Mouse (Mus musculus) mouse trophoblast stem cell (cell line): ENCODE measurements around the gene Olfr1048.
"Not testable (repeated sequence)": the region's sequence is repeated elsewhere in the genome, so short reads cannot be mapped to it uniquely, and the experiment has no call there.

Experiments
- in situ Hi-C, 2 experiments: fragments of 300-500 bp; cut with MseI, MboI; formaldehyde crosslinking; loops; 2 replicates in 1 of 2; 3 replicates in 1 of 2; pipeline ENCODE4 v1.15.1; 2025

Gene Olfr1048

GRCm38 (mm10) chr2:86240189-86240588, at the start of gene Olfr1048:
TSS of gene Olfr1048 (minus strand) at chr2:86240289.
- in situ Hi-C loops = no loop called here

- in situ Hi-C loops = not testable (repeated sequence)
Measured at GRCm38 (mm10) chr2:86278988-86279387, 38.9 kb upstream of the Olfr1048 start, which contains the start of gene Olfr1051. TSS of gene Olfr1051 (minus strand) at chr2:86279088.

- in situ Hi-C loops = not testable (repeated sequence)
Measured at GRCm38 (mm10) chr2:86258228-86258627, 18.1 kb upstream of the Olfr1048 start, which contains the start of gene Olfr1049. TSS of gene Olfr1049 (minus strand) at chr2:86258328.

- in situ Hi-C loops = no loop called here
Measured at GRCm38 (mm10) chr2:86231301-86231700, 8.8 kb downstream of the Olfr1048 start, which contains the start of gene Olfr1047. TSS of gene Olfr1047 (minus strand) at chr2:86231401.

- in situ Hi-C loops = no loop called here
Measured at GRCm38 (mm10) chr2:86219214-86219613, 20.9 kb downstream of the Olfr1048 start, which contains the start of gene Olfr1046. TSS of gene Olfr1046 (minus strand) at chr2:86219314.

- in situ Hi-C loops = no loop called here
Measured at GRCm38 (mm10) chr2:86202909-86203308, 37.2 kb downstream of the Olfr1048 start, which contains the start of gene Olfr1045. TSS of gene Olfr1045 (minus strand) at chr2:86203009.

GRCm38 (mm10) chr2:86195863-86196262, 44.2 kb downstream of the Olfr1048 start:
- in situ Hi-C loops = no loop called here

GRCm38 (mm10) chr2:86185583-86185982, 54.5 kb downstream of the Olfr1048 start, which contains the start of gene Olfr52:
TSS of gene Olfr52 (minus strand) at chr2:86185683.
- in situ Hi-C loops = no loop called here
